Mouse (Mus musculus) heart, adult 2 months (tissue): Measurements from ENCODE around the gene Ttc39b. TPM values are rescaled to one million over a fixed set of nuclear protein-coding genes. Genes with fewer than 3 reads are reported as not detected.
A peak's percentile ranks its signal among the peaks of the same experiment; 100 is the strongest.

ENCODE experiments used
- DNase-seq, 2 experiments: peaks; one replicate each; pipeline ENCODE4 v3.0.0; 2021
- H3K27ac ChIP-seq: fragments of 200-600 bp; 2 replicates; pipeline ENCODE4 v1.8.1; 2022
- H3K27me3 ChIP-seq: fragments of 200-500 bp; 2 replicates; pipeline ENCODE4 v1.6.1; 2012; ENCODE audit warnings: mild to moderate bottlenecking, low read length, inconsistent platforms, mixed read lengths; ENCODE audit not compliant: control insufficient read depth, insufficient read depth
- H3K36me3 ChIP-seq: fragments of 200-500 bp; 2 replicates; pipeline ENCODE4 v1.6.1; 2012; ENCODE audit warnings: low read length, inconsistent platforms; ENCODE audit not compliant: control insufficient read depth, insufficient read depth
- H3K4me1 ChIP-seq: fragments of 200-500 bp; 2 replicates; pipeline ENCODE4 v1.6.1; 2011; ENCODE audit warnings: low read length; ENCODE audit not compliant: control insufficient read depth, insufficient read depth
- H3K4me3 ChIP-seq: fragments of 200-600 bp; 2 replicates; pipeline ENCODE4 v1.8.1; 2022
- H3K79me2 ChIP-seq: fragments of 200-500 bp; replicated peaks from 2 replicates; pipeline ENCODE4 v1.6.1; 2012; ENCODE audit warnings: mild to moderate bottlenecking, inconsistent platforms, low read length, moderate library complexity, mixed read lengths; ENCODE audit not compliant: control insufficient read depth, insufficient read depth
- H3K9ac ChIP-seq: fragments of 200-500 bp; 2 replicates; pipeline ENCODE4 v1.6.1; 2012; ENCODE audit warnings: low read depth, mild to moderate bottlenecking, control low read depth, inconsistent platforms, low read length, mixed read lengths
- CTCF ChIP-seq: fragments of 200-600 bp; IDR thresholded peaks from 2 replicates; pipeline ENCODE4 v1.8.1; 2022; ENCODE audit warnings: antibody characterized with exemption, mild to moderate bottlenecking, moderate library complexity
- EP300 ChIP-seq: fragments of 200-500 bp; IDR thresholded peaks from 2 replicates; pipeline ENCODE4 v1.6.1; 2011; ENCODE audit warnings: low read depth, low read length, control low read depth; ENCODE audit not compliant: insufficient read depth
- POLR2A ChIP-seq: fragments of 200-500 bp; IDR thresholded peaks from 2 replicates; pipeline ENCODE4 v1.6.1; 2011; ENCODE audit warnings: mild to moderate bottlenecking, low read depth, low read length, control low read depth; ENCODE audit not compliant: insufficient read depth
- WGBS: fragments of 180-500 bp; shearing (Covaris S2); methylation state at CpG from one replicate; pipeline ENCODE4 v1.1.7; 2018; 5-methylcytosine and 5-hydroxymethylcytosine counted together
- intact Hi-C: fragments of 180-260 bp; cut with DNase I; formaldehyde crosslinking; loops from one replicate; pipeline ENCODE4 v1.15.1; 2025
- polyA plus RNA-seq: library from polyadenylated mRNA; depleted of rRNA; stranded (reverse); fragments of >200 nt; gene quantifications from 2 replicates; pipeline ENCODE4 v1.2.3, GENCODE M21; 2012
- total RNA-seq, 2 experiments: library from RNA; stranded (reverse); gene quantifications; 2 replicates each; pipeline ENCODE4 v1.2.3; 2021

Ttc39b gene
- total and polyA plus RNA-seq, 3 experiments = 3.8 to 21.9 (median 16.2) TPM

- DNase-seq = peak; percentile 61 to 68
- Histone ChIP-seq H3K36me3 (peaks cover 9% of the 10 kb centered on the region), H3K27me3 (no peaks in the 10 kb centered on the region), H3K79me2 (no peaks in the 10 kb centered on the region), H3K4me1 (peaks cover 28% of the 10 kb centered on the region), H3K27ac (peak overlapping the region; percentile 62), H3K9ac (no peak overlapping the region), H3K4me3 (no peak overlapping the region)
- intact Hi-C loops = loop anchor here (2.0 kb wide), 1 partner anchor 43 kb away; no protein-coding TSS in a partner anchor
- 58% methylated on average over 12 of the region's 12 CpGs for WGBS
- TF ChIP-seq CTCF = no peak
- no peak for TF ChIP-seq EP300
- no peak for TF ChIP-seq POLR2A
Measured at GRCm38 (mm10) chr4:83307686-83308469, 16.2 kb downstream of the Ttc39b start.

DNA sequence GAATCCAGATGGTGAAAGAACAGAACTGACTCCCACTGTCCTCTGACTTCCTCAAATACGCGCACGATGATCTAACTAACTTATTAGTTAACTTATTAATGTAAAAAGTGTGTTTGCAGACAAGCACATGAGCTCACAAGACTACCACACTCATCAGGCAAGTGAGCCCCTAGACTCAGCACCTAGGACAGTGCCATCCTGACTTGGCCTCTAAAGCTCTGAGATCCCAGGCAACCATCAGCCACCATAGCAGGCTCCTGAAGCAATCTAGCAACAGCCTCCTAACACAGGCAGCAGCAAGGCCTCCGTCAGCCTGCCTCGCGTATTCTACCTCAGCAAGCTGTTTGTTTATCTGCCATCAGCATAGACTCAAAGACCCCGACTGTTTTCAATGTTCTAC is 17.2 kb downstream of the Ttc39b start:
- no peak for DNase-seq
- Histone ChIP-seq H3K27me3 (no peaks in the 10 kb centered on the region), H3K9ac (no peak overlapping the region), H3K79me2 (no peaks in the 10 kb centered on the region), H3K36me3 (peaks cover 9% of the 10 kb centered on the region), H3K4me1 (peaks cover 25% of the 10 kb centered on the region), H3K4me3 (no peak overlapping the region), H3K27ac (no peak overlapping the region)
- WGBS = 91% methylated on average over 7 of the region's 7 CpGs
- intact Hi-C loops = no loop called here
- TF ChIP-seq CTCF (no peak), POLR2A (no peak), EP300 (no peak)

GRCm38 (mm10) chr4:83305099-83305498 is 19.0 kb downstream of the Ttc39b start:
- WGBS = 87% methylated on average over 2 of the region's 2 CpGs
- Histone ChIP-seq H3K4me1 (peaks cover 22% of the 10 kb centered on the region), H3K4me3 (no peak overlapping the region), H3K27ac (no peak overlapping the region), H3K27me3 (no peaks in the 10 kb centered on the region), H3K9ac (no peak overlapping the region), H3K79me2 (no peaks in the 10 kb centered on the region), H3K36me3 (peaks cover 9% of the 10 kb centered on the region)
- intact Hi-C loops = no loop called here
- DNase-seq = no peak
- TF ChIP-seq POLR2A = no peak
- TF ChIP-seq CTCF = no peak

- Histone ChIP-seq H3K27me3 (no peaks in the 10 kb centered on the region), H3K79me2 (peaks cover 2% of the 10 kb centered on the region), H3K4me3 (peak overlapping the region; percentile 26; the same call in 1 of the 2 replicates), H3K27ac (peak overlapping the region; percentile 58), H3K4me1 (peaks cover 13% of the 10 kb centered on the region), H3K36me3 (peaks cover 3% of the 10 kb centered on the region), H3K9ac (peak overlapping the region; percentile 50; the same call in 1 of the 2 replicates)
- intact Hi-C loops = loop anchor here (1.0 to 2.0 kb wide), 5 partner anchors 21 to 268 kb away; partner anchors contain the start of genes Snapc3 and Ttc39b
- 23% methylated on average over 13 of the region's 13 CpGs for WGBS
- TF ChIP-seq POLR2A (no peak), CTCF (peak; percentile 91)
- peak; percentile 56 to 67 for DNase-seq
Measured at GRCm38 (mm10) chr4:83302887-83303827, 20.9 kb downstream of the Ttc39b start.

DNA sequence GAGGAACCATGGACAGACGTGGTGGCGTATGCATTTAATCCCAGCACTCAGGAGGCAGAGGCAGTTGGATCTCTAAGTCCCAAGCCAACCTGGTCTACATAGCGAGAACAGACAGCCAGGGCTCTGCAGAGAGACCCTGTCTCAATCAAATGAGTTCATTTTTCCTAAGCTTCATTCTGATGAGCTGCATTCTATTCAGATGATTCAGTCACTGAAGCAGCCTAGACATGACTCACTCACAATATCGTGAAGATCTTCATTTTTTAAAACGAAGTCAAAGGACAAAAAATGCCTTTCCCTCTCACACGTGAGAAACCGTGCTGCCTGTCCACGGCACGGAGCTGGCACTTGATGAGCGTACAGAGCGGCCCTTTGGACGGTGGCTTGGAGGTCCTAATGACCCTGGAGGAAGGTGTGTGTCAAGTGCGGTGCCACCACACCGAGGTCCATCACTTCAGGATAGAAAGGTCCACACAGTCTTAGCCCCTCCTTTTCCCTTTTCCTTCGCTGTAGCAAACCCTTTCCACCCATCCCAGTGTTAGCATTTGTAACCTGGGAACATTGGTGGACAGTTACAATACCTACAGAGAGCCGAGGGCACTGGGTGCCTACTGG is 21.8 kb downstream of the Ttc39b start:
- Histone ChIP-seq H3K4me1 (peaks cover 9% of the 10 kb centered on the region), H3K36me3 (no peaks in the 10 kb centered on the region; the same call in 1 of the 2 replicates), H3K4me3 (no peak overlapping the region), H3K9ac (no peak overlapping the region), H3K27ac (no peak overlapping the region), H3K27me3 (no peaks in the 10 kb centered on the region), H3K79me2 (peaks cover 2% of the 10 kb centered on the region)
- WGBS = 86% methylated on average over 16 of the region's 16 CpGs
- intact Hi-C loops = loop anchor here (2.0 kb wide), 3 partner anchors 39 to 269 kb away; partner anchors contain the start of gene Snapc3
- DNase-seq = no peak
- TF ChIP-seq CTCF (no peak), POLR2A (no peak), EP300 (no peak)
